Mouse (Mus musculus) heart, postnatal 0 days (tissue): Measurements from ENCODE around the gene Pkd1l3. TPM values are rescaled to one million over a fixed set of nuclear protein-coding genes. Genes with fewer than 3 reads are reported as not detected.

Experiments used
- ATAC-seq: fragments of 200-750 bp; cut with Nextera tagmentation; 2 replicates; pipeline ENCODE4 v1.8.0; 2017; ENCODE audit warnings: low read depth, moderate number of reproducible peaks, moderate library complexity; ENCODE audit not compliant: insufficient read depth
- DNase-seq: peaks from one replicate; pipeline ENCODE4 v3.0.0-alpha.2; 2016; ENCODE audit warnings: low spot score
- H3K27ac ChIP-seq: fragments of 300-500 bp; sonication (generic); 2 replicates; pipeline ENCODE4 v1.5.1; 2014; ENCODE audit warnings: low read depth, mild to moderate bottlenecking
- H3K27me3 ChIP-seq: fragments of 300-500 bp; sonication (generic); 2 replicates; pipeline ENCODE4 v1.6.1; 2014; ENCODE audit warnings: low read length, mixed read lengths; ENCODE audit not compliant: control insufficient read depth, insufficient read depth
- H3K36me3 ChIP-seq: fragments of 300-500 bp; sonication (generic); replicated peaks from 2 replicates; pipeline ENCODE4 v1.6.1; 2014; ENCODE audit warnings: low read length, mixed read lengths; ENCODE audit not compliant: control insufficient read depth, insufficient read depth
- H3K4me1 ChIP-seq: fragments of 300-500 bp; sonication (generic); 2 replicates; pipeline ENCODE4 v1.6.1; 2014; ENCODE audit warnings: antibody characterized with exemption; ENCODE audit not compliant: control insufficient read depth, insufficient read depth
- H3K4me2 ChIP-seq: fragments of 300-500 bp; sonication (generic); 2 replicates; pipeline ENCODE4 v1.6.1; 2014; ENCODE audit warnings: low read depth, mild to moderate bottlenecking, low read length, moderate library complexity
- H3K4me3 ChIP-seq: fragments of 300-500 bp; sonication (generic); 2 replicates; pipeline ENCODE4 v1.5.1; 2014; ENCODE audit warnings: low read depth, low read length
- H3K9ac ChIP-seq: fragments of 300-500 bp; sonication (generic); replicated peaks from 2 replicates; pipeline ENCODE4 v1.6.1; 2014; ENCODE audit warnings: low read depth, low read length, mixed read lengths
- H3K9me3 ChIP-seq: fragments of 300-500 bp; sonication (generic); replicated peaks from 2 replicates; pipeline ENCODE4 v1.6.1; 2016; ENCODE audit warnings: low read length; ENCODE audit not compliant: control insufficient read depth
- CTCF ChIP-seq: IDR thresholded peaks from 2 replicates; pipeline ENCODE4 v1.5.1; 2016; ENCODE audit warnings: antibody characterized with exemption, control low read depth, low read depth
- EP300 ChIP-seq: IDR thresholded peaks from 2 replicates; pipeline ENCODE4 v1.6.1; 2016; ENCODE audit warnings: antibody characterized with exemption, low read depth
- WGBS: fragments of 180-500 bp; shearing (Covaris S2); extraction: QIAGEN DNeasy Blood & Tissue Kit; methylation state at CpG from one replicate; pipeline ENCODE4 v1.1.7; 2014; 5-methylcytosine and 5-hydroxymethylcytosine counted together
- polyA plus RNA-seq: library from polyadenylated mRNA; unstranded; fragments of >200 nt; fragmentation: Nextera tagmentation; extraction: Ambion mirVana; gene quantifications from 2 replicates; pipeline ENCODE4 v1.2.1, GENCODE M21; 2015
- total RNA-seq: library from RNA; depleted of rRNA; stranded (reverse); fragments of >200 nt; gene quantifications from 2 replicates; pipeline ENCODE4 v1.2.3, GENCODE M21; 2014; ENCODE audit warnings: low replicate concordance

Gene Pkd1l3
- total and polyA plus RNA-seq, 2 experiments from 2014 or later, result 0.01 to 0.15 TPM

- H3K4me3 ChIP-seq, result peak overlapping the region; percentile 92
- 6% methylated on average over 23 of the region's 24 CpGs for WGBS
- ATAC-seq (no peak), DNase-seq (no peak)
- TF ChIP-seq CTCF, result no peak
- TF ChIP-seq EP300, result no peak
- H3K36me3 ChIP-seq, result peaks cover 22% of the 10 kb centered on the region
- H3K4me1 ChIP-seq, result peaks cover 16% of the 10 kb centered on the region
- no peaks in the 10 kb centered on the region for H3K9me3 ChIP-seq
- no peaks in the 10 kb centered on the region for H3K27me3 ChIP-seq
- peak overlapping the region; percentile 57 for H3K27ac ChIP-seq
- H3K4me2 ChIP-seq, result peak overlapping the region; percentile 92
- H3K9ac ChIP-seq, result peak overlapping the region; percentile 95; the same call in 1 of the 2 replicates
Observed at GRCm38 (mm10) chr8:109704565-109705319, 90.4 kb downstream of the Pkd1l3 start.

GRCm38 (mm10) chr8:109705320-109706075 lies 91.2 kb downstream of the Pkd1l3 start, which contains the start of gene Zfp821:
Gene Zfp821 (plus strand): TSS chr8:109705546.
- Histone ChIP-seq H3K4me3 (peak within 1 kb of the TSS; percentile 92), H3K4me1 (peaks cover 16% of the 10 kb centered on the region), H3K36me3 (peaks cover 30% of the 10 kb centered on the region), H3K4me2 (peak within 1 kb of the TSS; percentile 92), H3K27me3 (no peaks in the 10 kb centered on the region), H3K9me3 (no peaks in the 10 kb centered on the region), H3K9ac (peak within 1 kb of the TSS; percentile 95), H3K27ac (peak within 1 kb of the TSS; percentile 90)
- WGBS, result under 1% methylated on average over 70 of the region's 100 CpGs
- ATAC-seq (peak; percentile 94), DNase-seq (peak; percentile 92)
- TF ChIP-seq CTCF, result no peak
- no peak for TF ChIP-seq EP300

- DNase-seq (no peak), ATAC-seq (no peak; the same call in 1 of the 2 replicates)
- peak overlapping the region; percentile 92 for H3K4me3 ChIP-seq
- peak overlapping the region; percentile 95 for H3K9ac ChIP-seq
- peaks cover 37% of the 10 kb centered on the region for H3K36me3 ChIP-seq
- H3K4me1 ChIP-seq, result peaks cover 16% of the 10 kb centered on the region
- no peaks in the 10 kb centered on the region for H3K27me3 ChIP-seq
- TF ChIP-seq CTCF, result no peak
- no peak for TF ChIP-seq EP300
- H3K4me2 ChIP-seq, result peak overlapping the region; percentile 92
- 3% methylated on average over 27 of the region's 30 CpGs for WGBS
- no peaks in the 10 kb centered on the region for H3K9me3 ChIP-seq
- H3K27ac ChIP-seq, result peak overlapping the region; percentile 90
Observed at GRCm38 (mm10) chr8:109706076-109706873, 92.0 kb downstream of the Pkd1l3 start.

- 20% methylated on average over 2 of the region's 2 CpGs for WGBS
- DNase-seq (peak; percentile 61), ATAC-seq (0 out of 2 replicates have a peak, but pooled peaks have one; percentile 32)
Observed at GRCm38 (mm10) chr8:109706874-109707237, 92.5 kb downstream of the Pkd1l3 start.

GRCm38 (mm10) chr8:109707921-109708320 lies 93.6 kb downstream of the Pkd1l3 start:
- H3K4me3 ChIP-seq, result no peak overlapping the region
- H3K9me3 ChIP-seq, result no peaks in the 10 kb centered on the region
- H3K27ac ChIP-seq, result no peak overlapping the region
- peaks cover 16% of the 10 kb centered on the region for H3K4me1 ChIP-seq
- H3K9ac ChIP-seq, result no peak overlapping the region
- ATAC-seq, result no peak
- WGBS, result 92% methylated on average over 4 of the region's 4 CpGs
- H3K4me2 ChIP-seq, result no peak overlapping the region
- no peak for DNase-seq
- TF ChIP-seq EP300, result no peak
- TF ChIP-seq CTCF, result no peak
- no peaks in the 10 kb centered on the region for H3K27me3 ChIP-seq
- H3K36me3 ChIP-seq, result peaks cover 54% of the 10 kb centered on the region

More at GRCm38 (mm10) chr8:109706874-109707237, 92.5 kb downstream of the Pkd1l3 start:
- peak overlapping the region; percentile 92 for H3K4me2 ChIP-seq
- peaks cover 16% of the 10 kb centered on the region for H3K4me1 ChIP-seq
- H3K4me3 ChIP-seq, result peak overlapping the region; percentile 92
- no peak overlapping the region for H3K9ac ChIP-seq
- no peaks in the 10 kb centered on the region for H3K27me3 ChIP-seq
- no peak overlapping the region for H3K27ac ChIP-seq
- H3K36me3 ChIP-seq, result peaks cover 43% of the 10 kb centered on the region
- no peaks in the 10 kb centered on the region for H3K9me3 ChIP-seq
- peak; percentile 75 for TF ChIP-seq CTCF
- TF ChIP-seq EP300, result no peak
